Mouse (Mus musculus): ENCODE data around the gene Tmem87b.

Gene Tmem87b

GRCm38 (mm10) chr2:128887866-128888550 lies 70.1 kb downstream of the Tmem87b start:
- no peak for DNase-seq (ENCODE audit: low read depth, low spot score)

DNA sequence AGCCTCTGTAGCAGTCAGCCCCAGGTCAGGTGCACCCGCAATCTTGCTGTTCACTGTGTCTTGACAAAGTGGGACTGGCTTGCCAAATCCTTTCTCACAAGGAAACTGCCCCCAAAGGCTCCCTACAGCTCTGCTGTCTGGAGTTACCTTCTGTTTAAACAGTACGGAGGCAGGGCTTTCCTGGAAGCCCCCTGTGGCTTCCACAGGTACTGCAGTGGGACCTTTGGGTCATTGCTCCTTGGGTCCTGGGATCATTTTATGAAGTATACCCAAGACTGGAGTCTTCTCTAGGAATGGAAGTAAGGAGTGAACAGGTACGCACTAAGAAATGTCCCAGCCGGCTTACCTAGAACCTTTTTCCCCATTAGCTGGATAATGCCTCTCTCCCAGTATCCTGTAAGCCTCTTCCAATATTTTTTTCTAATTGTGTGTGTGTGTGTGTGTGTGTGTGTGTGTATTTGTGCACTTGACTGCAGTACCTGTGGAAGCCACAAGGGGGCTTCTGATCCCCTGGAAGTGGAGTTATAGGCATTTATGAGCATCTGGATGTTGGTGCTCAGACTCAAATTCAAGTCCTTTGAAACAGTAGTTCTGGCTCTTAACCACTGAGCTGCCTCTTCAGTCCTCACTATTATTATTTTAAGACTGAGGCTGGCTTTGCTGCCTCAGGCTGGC lies 72.9 kb downstream of the Tmem87b start:
- no peak for DNase-seq (ENCODE audit: low read depth, low spot score)

GRCm38 (mm10) chr2:128892180-128892721 lies 74.3 kb downstream of the Tmem87b start:
- DNase-seq (ENCODE audit: low read depth, low spot score): peak; percentile 32

DNA sequence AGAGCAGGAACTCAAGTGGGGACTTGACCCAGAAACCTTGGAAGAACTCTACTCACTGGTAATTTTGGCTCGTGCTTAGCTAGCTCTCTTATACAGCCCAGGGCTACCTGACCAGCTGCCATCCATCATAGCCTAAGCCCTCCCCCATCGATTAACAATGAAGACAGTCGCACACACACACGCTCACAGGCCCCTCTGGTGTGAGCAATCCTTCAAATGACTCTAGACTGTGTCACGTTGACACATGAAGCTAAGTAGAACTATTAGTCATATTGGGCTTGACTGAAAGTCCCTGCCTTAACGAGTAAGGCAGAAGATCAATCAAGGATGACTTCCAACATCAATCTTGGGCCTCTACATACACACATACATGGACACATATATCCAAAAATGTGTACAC lies 84.9 kb downstream of the Tmem87b start:
- DNase-seq (ENCODE audit: low read depth, low spot score): no peak

DNA sequence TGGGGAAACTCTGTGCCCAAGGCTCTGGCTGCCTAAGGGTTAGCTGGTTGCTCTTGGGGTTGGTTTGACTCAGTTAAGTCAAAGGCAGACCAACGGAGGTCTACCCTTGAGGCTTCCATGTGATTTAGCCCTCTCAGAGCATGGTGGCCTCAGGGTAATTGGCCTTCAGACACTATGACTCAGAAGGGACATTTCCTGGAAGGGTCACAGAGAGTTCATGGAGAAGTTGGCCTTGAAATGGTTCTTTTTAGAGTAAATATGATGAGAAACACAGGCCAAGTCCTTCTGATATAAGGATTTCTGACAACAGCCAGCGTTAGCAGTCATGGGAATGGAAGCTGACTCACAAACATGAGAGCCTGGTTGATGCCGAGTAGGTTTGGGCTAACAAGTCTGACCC lies 85.7 kb downstream of the Tmem87b start:
- DNase-seq (ENCODE audit: low read depth, low spot score): no peak
